Mouse (Mus musculus): Measurements from ENCODE around the gene Gm11733. TPM values are rescaled to one million over a fixed set of nuclear protein-coding genes. Genes with fewer than 3 reads are reported as not detected.

Gm11733 gene
- total RNA-seq, 2 experiments from 2014 or later, result not detected

DNA sequence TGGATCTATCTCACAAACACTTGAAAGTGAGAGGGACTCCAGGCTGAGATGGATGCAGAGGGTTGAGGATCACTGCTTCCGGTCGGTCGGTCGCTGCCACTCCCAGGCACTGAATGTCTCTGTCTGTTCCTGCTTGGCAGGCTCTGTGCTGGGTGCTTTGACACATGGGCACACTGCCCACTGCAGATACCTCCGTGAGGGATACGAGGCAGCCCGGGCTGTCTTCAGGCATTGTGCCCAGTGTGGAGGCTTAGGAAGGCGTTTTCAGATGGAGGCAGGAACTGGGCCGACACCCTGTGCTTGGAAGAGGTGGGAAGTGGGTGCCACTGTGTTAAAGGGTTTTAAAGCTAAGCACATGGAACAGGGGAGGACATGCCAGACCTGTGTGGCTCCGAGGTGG, 50.7 kb downstream of the Gm11733 start:
- DNase-seq (ENCODE audit: low spot score in 2 of 2), result peak in 1 of 2 experiments; percentile 37

DNA sequence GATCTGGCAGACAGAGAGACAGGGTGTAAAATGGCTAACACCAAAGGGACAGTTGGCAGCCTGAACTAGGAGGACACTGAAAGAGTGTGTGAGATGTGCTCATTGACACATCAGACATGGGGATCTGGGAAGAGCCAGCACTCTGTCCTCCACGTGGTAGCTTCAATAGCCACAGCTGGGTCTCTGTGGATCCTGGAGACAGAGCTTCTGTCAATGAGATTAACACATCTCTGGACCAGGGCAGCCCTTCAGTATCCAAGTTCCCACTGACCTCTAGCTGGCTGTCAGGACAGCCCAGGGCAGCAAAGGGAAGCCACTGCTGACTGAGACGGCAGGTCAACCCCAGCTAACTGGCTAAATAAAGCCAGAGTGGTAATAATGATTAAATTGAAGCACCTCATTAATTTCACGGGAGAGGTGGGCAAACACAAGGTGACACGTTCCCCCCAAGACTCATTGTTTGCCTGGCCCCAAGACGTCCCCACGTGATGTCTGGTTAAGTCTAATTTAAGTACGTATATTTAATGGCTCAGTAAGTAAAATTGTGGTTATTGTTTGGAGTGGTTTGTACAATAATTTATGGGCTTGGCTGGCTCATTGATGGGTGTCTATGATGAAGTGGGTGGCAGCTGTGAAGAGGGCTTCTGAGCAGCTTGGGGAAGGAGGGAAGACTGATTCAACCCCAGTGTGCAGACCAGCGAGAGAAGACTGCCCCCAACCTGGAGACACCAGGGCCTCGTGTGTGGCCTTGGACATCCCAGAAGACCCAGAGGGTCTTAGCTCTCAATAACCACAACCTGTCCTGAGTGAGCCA, 51.5 kb downstream of the Gm11733 start:
- no peak for DNase-seq (ENCODE audit: low spot score in 2 of 2)

DNA sequence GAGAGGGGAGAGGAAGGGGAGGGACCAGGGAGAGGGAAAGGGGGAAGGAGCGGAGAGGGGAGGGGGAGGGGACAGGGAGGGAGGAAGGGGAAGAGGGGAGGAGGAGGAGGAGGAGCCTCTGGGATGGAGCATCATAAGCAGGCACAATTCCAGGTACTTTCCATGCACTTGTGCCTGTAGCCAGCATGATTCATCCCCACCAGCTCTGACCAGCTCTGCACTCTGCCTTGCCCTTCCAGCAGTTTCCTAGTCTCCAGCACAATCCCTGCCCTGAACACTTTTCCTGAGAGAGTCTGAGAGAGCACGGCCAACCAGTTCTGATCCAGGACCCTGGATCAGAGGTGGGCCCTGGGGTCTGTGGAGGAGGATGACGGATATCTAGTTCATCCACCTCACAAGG, 52.4 kb downstream of the Gm11733 start:
- DNase-seq (ENCODE audit: low spot score in 2 of 2), result no peak

Other genes with a start within 250 kb of the Gm11733 start
- 10 to 100 TPM; 70.1 to 70.4 TPM for gene Tnrc6c, start 169.9 kb downstream of the Gm11733 start, total RNA-seq (2021)